In the genomic region with DNA sequence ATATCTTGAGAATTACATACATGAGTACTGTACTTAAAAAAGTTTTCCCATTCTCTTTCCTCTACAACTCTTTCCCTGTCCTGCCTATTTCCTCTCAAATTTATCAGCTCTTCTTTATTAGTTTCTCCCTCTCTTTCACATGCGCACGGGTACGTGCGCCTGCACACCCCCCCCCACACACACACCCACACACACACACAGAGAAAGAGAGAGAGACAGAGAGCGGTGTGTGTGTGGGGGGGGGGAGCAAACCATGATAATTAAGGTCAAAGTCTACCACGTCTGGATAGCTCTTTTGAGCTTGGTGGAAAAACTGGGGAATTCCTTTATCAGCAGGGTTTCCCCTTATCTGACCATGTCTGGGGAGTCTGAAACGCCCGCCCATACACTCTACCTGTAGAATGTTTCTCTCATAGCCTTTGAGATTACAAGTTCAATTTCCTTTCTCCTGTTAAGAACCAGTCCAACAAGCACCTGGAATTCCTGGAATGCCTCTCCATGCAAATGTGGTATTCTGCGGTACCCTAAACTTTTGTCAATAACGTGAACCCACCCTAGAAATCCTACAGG, we compare ENCODE assay signal across 19 mouse cellular contexts.
DNase-seq lines count a peak whose midpoint lies in the region; ATAC-seq lines count a peak whose summit lies in the region.
"Had no signal": no experiment of that assay in that cellular context is flagged by ENCODE, and none has a peak within 500 bp of the region (broad histone marks: within the 10 kb centered on the region; RNA-seq: fewer than 3 reads in every experiment).

No protein-coding gene starts in this region.

- WGBS in lung, embryonic 16.5 days, result 55% methylated on average over 10 of the region's 10 CpGs
- 63% methylated on average over 10 of the region's 10 CpGs for WGBS in intestine, embryonic 16.5 days
- 64% methylated on average over 10 of the region's 10 CpGs for WGBS in liver, embryonic 12.5 days (ENCODE audit: insufficient replicate concordance)

- H3K4me2 ChIP-seq in lung, embryonic 16.5 days (ENCODE audit: low read depth, low read length), result peak overlapping the region; percentile 15; the same call in 1 of the 2 replicates
- no peak overlapping the region for H3K4me2 ChIP-seq in intestine, embryonic 16.5 days (ENCODE audit: low read depth, low read length)
- H3K4me2 ChIP-seq in liver, embryonic 12.5 days, result no peak overlapping the region
- H3K4me2 ChIP-seq: embryonic facial prominence, embryonic 12.5 days; forebrain, embryonic 15.5 days; heart, embryonic 13.5 days; hindbrain, embryonic 15.5 days had no signal

- H3K36me3 ChIP-seq in lung, embryonic 16.5 days (ENCODE audit: control insufficient read depth, insufficient read depth, low read length), result no peaks in the 10 kb centered on the region
- H3K36me3 ChIP-seq in intestine, embryonic 16.5 days (ENCODE audit: control insufficient read depth, insufficient read depth, low read length), result no peaks in the 10 kb centered on the region
- no peaks in the 10 kb centered on the region for H3K36me3 ChIP-seq in liver, embryonic 12.5 days
- H3K36me3 ChIP-seq: embryonic facial prominence, embryonic 12.5 days; forebrain, embryonic 15.5 days; heart, embryonic 13.5 days; hindbrain, embryonic 15.5 days had no signal

- no peak overlapping the region for H3K27ac ChIP-seq in lung, embryonic 16.5 days (ENCODE audit: low read length)
- no peak overlapping the region for H3K27ac ChIP-seq in intestine, embryonic 16.5 days (ENCODE audit: low read length)
- H3K27ac ChIP-seq in liver, embryonic 12.5 days, result no peak overlapping the region
- H3K27ac ChIP-seq: embryonic facial prominence, embryonic 12.5 days; forebrain, embryonic 15.5 days; heart, embryonic 13.5 days; hindbrain, embryonic 15.5 days had no signal

- no peaks in the 10 kb centered on the region for H3K4me1 ChIP-seq in lung, embryonic 16.5 days (replicated peaks; ENCODE audit: control insufficient read depth, insufficient read depth, low read length)
- H3K4me1 ChIP-seq in intestine, embryonic 16.5 days (ENCODE audit: control insufficient read depth, insufficient read depth, low read length), result no peaks in the 10 kb centered on the region
- H3K4me1 ChIP-seq in liver, embryonic 12.5 days, result no peaks in the 10 kb centered on the region
- H3K4me1 ChIP-seq: embryonic facial prominence, embryonic 12.5 days; forebrain, embryonic 15.5 days; heart, embryonic 13.5 days; hindbrain, embryonic 15.5 days had no signal

- H3K9ac ChIP-seq in lung, embryonic 16.5 days (ENCODE audit: low read length), result no peak overlapping the region
- no peak overlapping the region for H3K9ac ChIP-seq in intestine, embryonic 16.5 days (ENCODE audit: low read depth, low read length)
- no peak overlapping the region for H3K9ac ChIP-seq in liver, embryonic 12.5 days
- H3K9ac ChIP-seq: embryonic facial prominence, embryonic 12.5 days; forebrain, embryonic 15.5 days; heart, embryonic 13.5 days; hindbrain, embryonic 15.5 days had no signal

- no peaks in the 10 kb centered on the region for H3K9me3 ChIP-seq in lung, embryonic 16.5 days (ENCODE audit: control insufficient read depth, low read length)
- no peaks in the 10 kb centered on the region for H3K9me3 ChIP-seq in intestine, embryonic 16.5 days (ENCODE audit: control insufficient read depth, low read length)
- no peaks in the 10 kb centered on the region for H3K9me3 ChIP-seq in liver, embryonic 12.5 days (replicated peaks)
- H3K9me3 ChIP-seq: embryonic facial prominence, embryonic 12.5 days; forebrain, embryonic 15.5 days; heart, embryonic 13.5 days; hindbrain, embryonic 15.5 days had no signal

- H3K27me3 ChIP-seq in lung, embryonic 16.5 days (ENCODE audit: control insufficient read depth, insufficient read depth, low read depth, low read length), result no peaks in the 10 kb centered on the region
- H3K27me3 ChIP-seq in intestine, embryonic 16.5 days (replicated peaks; ENCODE audit: control insufficient read depth, insufficient read depth, low read length), result no peaks in the 10 kb centered on the region
- no peaks in the 10 kb centered on the region for H3K27me3 ChIP-seq in liver, embryonic 12.5 days (replicated peaks)
- H3K27me3 ChIP-seq: embryonic facial prominence, embryonic 12.5 days; forebrain, embryonic 15.5 days; heart, embryonic 13.5 days; hindbrain, embryonic 15.5 days had no signal

- no peak overlapping the region for H3K4me3 ChIP-seq in lung, embryonic 16.5 days (ENCODE audit: low read length)
- H3K4me3 ChIP-seq in intestine, embryonic 16.5 days (ENCODE audit: low read length), result no peak overlapping the region
- H3K4me3 ChIP-seq in liver, embryonic 12.5 days, result no peak overlapping the region
- H3K4me3 ChIP-seq: embryonic facial prominence, embryonic 12.5 days; forebrain, embryonic 15.5 days; heart, embryonic 13.5 days; hindbrain, embryonic 15.5 days had no signal

- no peak for DNase-seq in lung, postnatal 4 days
- peak; percentile 59 for DNase-seq in R1 (ENCODE audit: low read depth, low spot score)
- no peak for DNase-seq in ovary, postnatal 10 days (ENCODE audit: low spot score)
- DNase-seq in layer of hippocampus, adult 9-10 months (ENCODE audit: low spot score), result no peak
- DNase-seq: adrenal gland, postnatal 10 days; cerebellum, adult 11-12 months; cerebellum, adult 9-10 months; cerebellum, postnatal 25 days; gastrocnemius, postnatal 36 days; heart, adult 11 months; heart, postnatal 36 days had no signal

- ATAC-seq in lung, embryonic 16.5 days (ENCODE audit: low read depth), result peak; percentile 72; the same call in 1 of the 2 replicates
- peak; percentile 99 for ATAC-seq in intestine, embryonic 16.5 days
- no peak for ATAC-seq in liver, embryonic 12.5 days
- ATAC-seq: CD4-positive, CD25-positive, alpha-beta regulatory T cell, adult 4 months; forebrain, embryonic 15.5 days had no signal
